Mouse (Mus musculus) brain, embryonic 14.5 days (tissue): Measurements from ENCODE around the gene Tstd2.

Experiments
- CTCF ChIP-seq: fragments of 200-500 bp; IDR thresholded peaks from 2 replicates; pipeline ENCODE4 v1.5.1; 2012; ENCODE audit warnings: inconsistent platforms, mild to moderate bottlenecking, moderate library complexity, borderline replicate concordance; ENCODE audit not compliant: insufficient read depth, insufficient read length; ENCODE audit errors: extremely low read depth
- POLR2A ChIP-seq: fragments of 200-500 bp; IDR thresholded peaks from 2 replicates; pipeline ENCODE4 v1.6.1; 2012; ENCODE audit warnings: mild to moderate bottlenecking, inconsistent platforms, borderline replicate concordance; ENCODE audit not compliant: poor library complexity, insufficient read depth, insufficient read length, severe bottlenecking; ENCODE audit errors: extremely low read depth

GRCm38 (mm10) chr4:46100539-46100938, 38.0 kb downstream of the Tstd2 start:
- no peak for TF ChIP-seq CTCF
- TF ChIP-seq POLR2A, result no peak
